Mouse (Mus musculus) E14TG2a.4 (cell line): ENCODE results near the gene Ubash3a.

Source experiments
- CTCF ChIP-seq: conservative IDR thresholded peaks from 2 replicates; pipeline ENCODE4 v1.5.1; 2014; ENCODE audit warnings: low read length
- POU5F1 ChIP-seq: IDR thresholded peaks from 2 replicates; pipeline ENCODE4 v1.6.1; 2014; ENCODE audit warnings: low read length, borderline replicate concordance

DNA sequence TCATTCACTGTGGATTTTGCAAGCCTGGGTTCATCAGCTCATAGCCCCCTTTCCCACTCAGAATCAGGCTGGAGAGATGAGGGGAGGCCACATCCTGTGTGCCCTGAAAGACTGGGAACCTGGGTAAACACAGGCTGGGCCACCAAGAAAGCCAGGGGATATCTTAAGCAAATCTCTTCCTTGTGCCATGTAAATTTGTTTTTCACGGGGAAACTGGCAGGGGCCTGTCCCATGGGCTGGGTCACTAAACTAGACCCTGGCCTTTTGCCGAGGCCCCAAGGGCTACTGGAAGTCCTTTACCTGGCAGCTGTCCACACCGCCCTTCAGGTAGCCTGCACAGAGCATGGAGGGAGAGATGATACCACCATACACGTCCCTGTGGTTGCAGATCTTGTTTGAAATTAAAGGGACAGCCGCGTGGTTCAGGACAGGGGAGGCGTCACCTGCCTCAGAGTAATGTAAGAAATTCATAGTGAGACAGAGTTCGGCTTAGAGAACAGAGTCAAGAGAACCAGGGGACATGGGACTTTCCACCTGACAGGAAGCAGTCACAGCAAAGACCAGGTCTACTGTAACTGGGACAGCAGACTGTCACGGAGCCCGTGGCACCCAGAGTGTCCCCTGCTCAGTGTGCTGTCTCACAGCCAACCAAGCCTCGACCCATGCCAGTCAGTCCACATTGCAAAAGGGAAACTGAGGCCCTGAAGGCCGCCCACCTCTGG lies 23.2 kb upstream of the Ubash3a start:
- TF ChIP-seq CTCF (no peak), POU5F1 (no peak)
